Mouse (Mus musculus) intestine, postnatal 0 days (tissue): ENCODE data around the gene Car8. TPM values are rescaled to one million over a fixed set of nuclear protein-coding genes. Genes with fewer than 3 reads are reported as not detected.
A peak's percentile ranks its signal among the peaks of the same experiment; 100 is the strongest.

Experiments
- ATAC-seq: fragments of 200-750 bp; cut with Nextera tagmentation; 2 replicates; pipeline ENCODE4 v1.8.0; 2017; ENCODE audit warnings: mild to moderate bottlenecking, moderate TSS enrichment, moderate library complexity
- H3K27ac ChIP-seq: fragments of 300-500 bp; sonication (generic); 2 replicates; pipeline ENCODE4 v1.5.1; 2014; ENCODE audit warnings: mild to moderate bottlenecking, low read depth, low read length, moderate library complexity
- H3K27me3 ChIP-seq: fragments of 300-500 bp; sonication (generic); replicated peaks from 2 replicates; pipeline ENCODE4 v1.6.1; 2014; ENCODE audit warnings: low read length, mixed read lengths; ENCODE audit not compliant: control insufficient read depth, insufficient read depth
- H3K36me3 ChIP-seq: fragments of 300-500 bp; sonication (generic); 2 replicates; pipeline ENCODE4 v1.6.1; 2014; ENCODE audit warnings: mild to moderate bottlenecking, moderate library complexity; ENCODE audit not compliant: control insufficient read depth, insufficient read depth
- H3K4me1 ChIP-seq: fragments of 300-500 bp; sonication (generic); replicated peaks from 2 replicates; pipeline ENCODE4 v1.6.1; 2014; ENCODE audit warnings: antibody characterized with exemption, low read length, mixed read lengths; ENCODE audit not compliant: control insufficient read depth, insufficient read depth
- H3K4me2 ChIP-seq: fragments of 300-500 bp; sonication (generic); replicated peaks from 2 replicates; pipeline ENCODE4 v1.6.1; 2014; ENCODE audit warnings: low read depth, mild to moderate bottlenecking, moderate library complexity
- H3K4me3 ChIP-seq: fragments of 300-500 bp; sonication (generic); 2 replicates; pipeline ENCODE4 v1.5.1; 2014; ENCODE audit warnings: low read depth, low read length
- H3K9ac ChIP-seq: fragments of 300-500 bp; sonication (generic); 2 replicates; pipeline ENCODE4 v1.6.1; 2014; ENCODE audit warnings: mild to moderate bottlenecking, low read depth, low read length
- H3K9me3 ChIP-seq: fragments of 300-500 bp; sonication (generic); 2 replicates; pipeline ENCODE4 v1.6.1; 2016; ENCODE audit warnings: mixed run types; ENCODE audit not compliant: control insufficient read depth
- CTCF ChIP-seq: sonication (generic); IDR thresholded peaks from 2 replicates; pipeline ENCODE4 v1.5.1; 2016; ENCODE audit warnings: low read depth, mild to moderate bottlenecking, control low read depth, antibody characterized with exemption, moderate library complexity
- WGBS: fragments of 180-500 bp; shearing (Covaris S2); extraction: QIAGEN DNeasy Blood & Tissue Kit; methylation state at CpG from one replicate; pipeline ENCODE4 v1.1.7; 2014; 5-methylcytosine and 5-hydroxymethylcytosine counted together
- polyA plus RNA-seq: library from polyadenylated mRNA; unstranded; fragments of >200 nt; fragmentation: Nextera tagmentation; extraction: Ambion mirVana; gene quantifications from 2 replicates; pipeline ENCODE4 v1.2.1, GENCODE M21; 2015

Gene Car8
- polyA plus RNA-seq, 1 experiment from 2014 or later, result 27.3 TPM

GRCm38 (mm10) chr4:8137403-8137802 is 101.4 kb downstream of the Car8 start:
- peak; percentile 76 for ATAC-seq
- H3K36me3 ChIP-seq, result no peaks in the 10 kb centered on the region
- TF ChIP-seq CTCF, result no peak
- H3K27ac ChIP-seq, result no peak overlapping the region
- no peaks in the 10 kb centered on the region for H3K9me3 ChIP-seq
- WGBS, result 73% methylated on average over 2 of the region's 2 CpGs
- H3K27me3 ChIP-seq, result no peaks in the 10 kb centered on the region
- H3K4me2 ChIP-seq, result no peak overlapping the region
- H3K4me1 ChIP-seq, result no peaks in the 10 kb centered on the region
- H3K4me3 ChIP-seq, result no peak overlapping the region
- no peak overlapping the region for H3K9ac ChIP-seq

GRCm38 (mm10) chr4:8132024-8132423 is 106.8 kb downstream of the Car8 start:
- Histone ChIP-seq H3K27me3 (no peaks in the 10 kb centered on the region), H3K9me3 (no peaks in the 10 kb centered on the region), H3K4me2 (no peak overlapping the region), H3K36me3 (no peaks in the 10 kb centered on the region), H3K4me3 (no peak overlapping the region), H3K27ac (no peak overlapping the region), H3K4me1 (no peaks in the 10 kb centered on the region), H3K9ac (no peak overlapping the region)
- no peak for ATAC-seq
- TF ChIP-seq CTCF, result no peak
- 93% methylated on average over 2 of the region's 2 CpGs for WGBS

GRCm38 (mm10) chr4:8113558-8113957 is 125.3 kb downstream of the Car8 start:
- Histone ChIP-seq H3K4me2 (no peak overlapping the region), H3K4me3 (no peak overlapping the region), H3K27ac (no peak overlapping the region), H3K27me3 (no peaks in the 10 kb centered on the region), H3K9ac (no peak overlapping the region), H3K4me1 (no peaks in the 10 kb centered on the region), H3K9me3 (no peaks in the 10 kb centered on the region), H3K36me3 (no peaks in the 10 kb centered on the region)
- ATAC-seq, result no peak
- WGBS, result 58% methylated on average over 3 of the region's 3 CpGs
- TF ChIP-seq CTCF, result no peak

DNA sequence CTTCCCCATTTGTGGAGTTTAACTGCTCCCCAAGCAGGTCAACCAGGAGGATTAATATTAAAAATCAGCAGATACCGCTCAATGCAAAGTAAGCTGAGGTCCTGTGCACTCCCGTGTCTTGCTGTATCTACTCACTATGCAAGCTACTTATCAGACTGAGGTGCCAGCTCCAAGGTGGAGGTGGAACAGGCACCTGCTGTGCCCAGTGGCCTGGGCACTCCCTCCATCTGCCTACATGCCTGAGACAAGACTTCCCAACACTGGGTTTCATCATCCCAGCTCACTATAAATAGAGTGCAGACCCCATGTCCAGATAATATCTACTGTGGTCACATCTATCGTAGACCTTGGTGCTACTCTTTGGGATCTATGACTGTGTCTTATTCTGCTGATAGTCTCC is 127.0 kb downstream of the Car8 start:
- Histone ChIP-seq H3K4me2 (no peak overlapping the region), H3K27me3 (no peaks in the 10 kb centered on the region), H3K4me3 (no peak overlapping the region), H3K9ac (no peak overlapping the region), H3K4me1 (no peaks in the 10 kb centered on the region), H3K36me3 (no peaks in the 10 kb centered on the region), H3K27ac (no peak overlapping the region), H3K9me3 (no peaks in the 10 kb centered on the region)
- TF ChIP-seq CTCF, result no peak
- 82% methylated on average over 3 of the region's 3 CpGs for WGBS
- ATAC-seq, result no peak

DNA sequence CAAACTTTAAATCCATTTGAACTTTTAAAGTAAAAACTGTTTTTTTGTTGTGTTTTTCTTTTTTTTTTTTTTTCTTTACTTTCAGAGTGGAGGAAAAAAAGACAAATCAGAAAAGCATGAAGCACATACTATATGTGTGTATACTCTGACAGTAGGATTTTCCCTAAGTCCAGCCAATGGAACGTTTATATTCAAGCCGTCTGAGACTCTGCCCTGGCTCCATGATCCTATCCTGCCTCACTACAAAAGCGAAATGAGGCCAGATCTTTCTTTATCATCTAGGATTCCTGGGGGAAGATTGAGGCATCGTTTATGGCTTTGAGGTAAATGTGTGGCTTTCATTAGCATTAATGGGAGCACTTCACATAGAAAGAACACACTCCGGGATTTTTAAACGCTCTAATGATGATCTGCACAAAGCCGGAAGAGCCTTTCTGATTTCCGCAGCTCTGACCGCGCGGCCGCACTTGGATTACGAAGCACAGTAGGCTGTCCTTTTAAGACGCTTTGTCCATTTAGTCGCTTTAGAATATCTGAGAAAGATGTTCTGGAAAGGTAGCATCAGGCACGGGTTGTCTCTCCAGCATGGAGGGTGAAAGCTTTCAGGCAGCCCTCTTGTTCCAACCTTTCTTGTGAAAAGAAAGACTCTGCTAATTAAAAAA is 128.8 kb downstream of the Car8 start:
- Histone ChIP-seq H3K4me3 (no peak overlapping the region), H3K4me2 (no peak overlapping the region), H3K4me1 (no peaks in the 10 kb centered on the region), H3K27me3 (no peaks in the 10 kb centered on the region), H3K9ac (no peak overlapping the region), H3K9me3 (no peaks in the 10 kb centered on the region), H3K36me3 (no peaks in the 10 kb centered on the region), H3K27ac (no peak overlapping the region)
- TF ChIP-seq CTCF, result no peak
- 89% methylated on average over 16 of the region's 16 CpGs for WGBS
- no peak for ATAC-seq

GRCm38 (mm10) chr4:8101466-8101865 is 137.4 kb downstream of the Car8 start:
- Histone ChIP-seq H3K4me2 (no peak overlapping the region), H3K27me3 (no peaks in the 10 kb centered on the region), H3K9ac (no peak overlapping the region), H3K4me3 (no peak overlapping the region), H3K36me3 (no peaks in the 10 kb centered on the region), H3K4me1 (no peaks in the 10 kb centered on the region), H3K9me3 (no peaks in the 10 kb centered on the region), H3K27ac (no peak overlapping the region)
- WGBS, result 81% methylated on average over 3 of the region's 3 CpGs
- no peak for TF ChIP-seq CTCF
- no peak for ATAC-seq

GRCm38 (mm10) chr4:8098084-8098483 is 140.8 kb downstream of the Car8 start:
- Histone ChIP-seq H3K27ac (no peak overlapping the region), H3K4me3 (no peak overlapping the region), H3K36me3 (no peaks in the 10 kb centered on the region), H3K9me3 (no peaks in the 10 kb centered on the region), H3K4me1 (no peaks in the 10 kb centered on the region), H3K27me3 (no peaks in the 10 kb centered on the region), H3K4me2 (no peak overlapping the region), H3K9ac (no peak overlapping the region)
- TF ChIP-seq CTCF, result no peak
- WGBS, result 58% methylated on average over 4 of the region's 4 CpGs
- ATAC-seq, result no peak
